Mouse (Mus musculus): ENCODE data around the gene Rbm5. TPM values are rescaled to one million over a fixed set of nuclear protein-coding genes. Genes with fewer than 3 reads are reported as not detected.
A peak's percentile ranks its signal among the peaks of the same experiment; 100 is the strongest.

Rbm5 gene
- polyA plus RNA-seq, 1 experiment from 2014 or later = 119 TPM

- DNase-seq (ENCODE audit: low spot score) = no peak
- H3K9ac ChIP-seq (replicated peaks; ENCODE audit: low read depth) = no peak overlapping the region
- ATAC-seq = no peak
- no peak for TF ChIP-seq EP300 (IDR thresholded peaks at IDR 0.05)
- no peaks in the 10 kb centered on the region for H3K27me3 ChIP-seq (replicated peaks; ENCODE audit: insufficient read depth, low read length)
- 84% methylated on average over 5 of the region's 5 CpGs for WGBS
- no peak overlapping the region for H3K27ac ChIP-seq (ENCODE audit: low read length)
- no peak overlapping the region for H3K4me2 ChIP-seq (replicated peaks; ENCODE audit: low read depth, low read length)
- H3K4me1 ChIP-seq (ENCODE audit: insufficient read depth, low read depth, low read length) = no peaks in the 10 kb centered on the region
- no peak overlapping the region for H3K4me3 ChIP-seq (ENCODE audit: low read depth, low read length)
- H3K36me3 ChIP-seq (ENCODE audit: insufficient read depth, low read length) = peaks cover 79% of the 10 kb centered on the region
- no peaks in the 10 kb centered on the region for H3K9me3 ChIP-seq (ENCODE audit: low read length)
These were observed 20.4 kb downstream of the Rbm5 start for GRCm38 (mm10) chr9:107750378-107750777.

GRCm38 (mm10) chr9:107748063-107748462 is 22.7 kb downstream of the Rbm5 start:
- WGBS = 90% methylated on average over 3 of the region's 3 CpGs
- no peak for ATAC-seq
- no peak for DNase-seq (ENCODE audit: low spot score)
- no peak overlapping the region for H3K4me3 ChIP-seq (ENCODE audit: low read depth, low read length)
- no peak overlapping the region for H3K4me2 ChIP-seq (replicated peaks; ENCODE audit: low read depth, low read length)
- no peak overlapping the region for H3K27ac ChIP-seq (ENCODE audit: low read length)
- H3K9me3 ChIP-seq (ENCODE audit: low read length) = no peaks in the 10 kb centered on the region
- H3K4me1 ChIP-seq (ENCODE audit: insufficient read depth, low read depth, low read length) = no peaks in the 10 kb centered on the region
- TF ChIP-seq EP300 (IDR thresholded peaks at IDR 0.05) = no peak
- no peak for TF ChIP-seq CTCF (IDR thresholded peaks at IDR 0.05)
- no peak overlapping the region for H3K9ac ChIP-seq (replicated peaks; ENCODE audit: low read depth)
- peaks cover 87% of the 10 kb centered on the region for H3K36me3 ChIP-seq (ENCODE audit: insufficient read depth, low read length)
- no peaks in the 10 kb centered on the region for H3K27me3 ChIP-seq (replicated peaks; ENCODE audit: insufficient read depth, low read length)

GRCm38 (mm10) chr9:107747310-107747709 is 23.5 kb downstream of the Rbm5 start:
- WGBS = 47% methylated on average over 1 of the region's 1 CpGs
- Histone ChIP-seq H3K4me1 (ENCODE audit: insufficient read depth, low read depth, low read length) (no peaks in the 10 kb centered on the region), H3K9me3 (ENCODE audit: low read length) (no peaks in the 10 kb centered on the region), H3K36me3 (ENCODE audit: insufficient read depth, low read length) (peaks cover 88% of the 10 kb centered on the region), H3K27ac (ENCODE audit: low read length) (no peak overlapping the region), H3K9ac (replicated peaks; ENCODE audit: low read depth) (no peak overlapping the region), H3K27me3 (replicated peaks; ENCODE audit: insufficient read depth, low read length) (no peaks in the 10 kb centered on the region), H3K4me2 (replicated peaks; ENCODE audit: low read depth, low read length) (no peak overlapping the region), H3K4me3 (ENCODE audit: low read depth, low read length) (no peak overlapping the region)
- no peak for TF ChIP-seq CTCF (IDR thresholded peaks at IDR 0.05)
- no peak for TF ChIP-seq EP300 (IDR thresholded peaks at IDR 0.05)
- ATAC-seq (no peak), DNase-seq (ENCODE audit: low spot score) (no peak)

GRCm38 (mm10) chr9:107746679-107747078 is 24.1 kb downstream of the Rbm5 start:
- H3K4me2 ChIP-seq (replicated peaks; ENCODE audit: low read depth, low read length) = no peak overlapping the region
- no peak overlapping the region for H3K9ac ChIP-seq (replicated peaks; ENCODE audit: low read depth)
- no peak for DNase-seq (ENCODE audit: low spot score)
- no peak for ATAC-seq
- H3K4me3 ChIP-seq (ENCODE audit: low read depth, low read length) = no peak overlapping the region
- H3K36me3 ChIP-seq (ENCODE audit: insufficient read depth, low read length) = peaks cover 88% of the 10 kb centered on the region
- no peaks in the 10 kb centered on the region for H3K27me3 ChIP-seq (replicated peaks; ENCODE audit: insufficient read depth, low read length)
- no peaks in the 10 kb centered on the region for H3K9me3 ChIP-seq (ENCODE audit: low read length)
- TF ChIP-seq CTCF (IDR thresholded peaks at IDR 0.05) = peak; percentile 43
- TF ChIP-seq EP300 (IDR thresholded peaks at IDR 0.05) = no peak
- 93% methylated on average over 3 of the region's 3 CpGs for WGBS
- no peak overlapping the region for H3K27ac ChIP-seq (ENCODE audit: low read length)
- no peaks in the 10 kb centered on the region for H3K4me1 ChIP-seq (ENCODE audit: insufficient read depth, low read depth, low read length)

- TF ChIP-seq CTCF (IDR thresholded peaks at IDR 0.05) = no peak
- Histone ChIP-seq H3K9me3 (ENCODE audit: low read length) (no peaks in the 10 kb centered on the region), H3K27me3 (replicated peaks; ENCODE audit: insufficient read depth, low read length) (no peaks in the 10 kb centered on the region), H3K27ac (ENCODE audit: low read length) (no peak overlapping the region), H3K4me2 (replicated peaks; ENCODE audit: low read depth, low read length) (no peak overlapping the region), H3K4me1 (ENCODE audit: insufficient read depth, low read depth, low read length) (no peaks in the 10 kb centered on the region), H3K36me3 (ENCODE audit: insufficient read depth, low read length) (peaks cover 85% of the 10 kb centered on the region), H3K9ac (replicated peaks; ENCODE audit: low read depth) (no peak overlapping the region), H3K4me3 (ENCODE audit: low read depth, low read length) (no peak overlapping the region)
- ATAC-seq (no peak), DNase-seq (ENCODE audit: low spot score) (no peak)
- 91% methylated on average over 6 of the region's 6 CpGs for WGBS
These were observed 26.7 kb downstream of the Rbm5 start for GRCm38 (mm10) chr9:107744061-107744460.

GRCm38 (mm10) chr9:107738841-107739202 is 32.0 kb downstream of the Rbm5 start:
- Histone ChIP-seq H3K9ac (replicated peaks; ENCODE audit: low read depth) (no peak overlapping the region), H3K27ac (ENCODE audit: low read length) (no peak overlapping the region), H3K9me3 (ENCODE audit: low read length) (no peaks in the 10 kb centered on the region), H3K4me1 (ENCODE audit: insufficient read depth, low read depth, low read length) (peaks cover 14% of the 10 kb centered on the region), H3K4me3 (ENCODE audit: low read depth, low read length) (no peak overlapping the region), H3K36me3 (ENCODE audit: insufficient read depth, low read length) (peaks cover 40% of the 10 kb centered on the region), H3K4me2 (replicated peaks; ENCODE audit: low read depth, low read length) (no peak overlapping the region), H3K27me3 (replicated peaks; ENCODE audit: insufficient read depth, low read length) (0 out of 2 replicates have a peak, but pooled peaks cover 7% of the 10 kb centered on the region)
- DNase-seq (ENCODE audit: low spot score) (peak; percentile 68), ATAC-seq (peak; percentile 63)
- TF ChIP-seq CTCF (IDR thresholded peaks at IDR 0.05) (peak; percentile 69), EP300 (IDR thresholded peaks at IDR 0.05) (no peak)
- 50% methylated on average over 4 of the region's 4 CpGs for WGBS
